Mouse (Mus musculus) G1E (cell line): ENCODE measurements around the gene Il2rb.

Experiments
- CTCF ChIP-seq: IDR thresholded peaks from 2 replicates; pipeline ENCODE4 v1.5.1; 2012; ENCODE audit warnings: low read depth, low read length, inconsistent platforms, mixed read lengths
- GATA1 ChIP-seq: IDR thresholded peaks from 2 replicates; pipeline ENCODE4 v1.6.1; 2012; ENCODE audit warnings: borderline replicate concordance, low read length, inconsistent platforms, mixed read lengths
- GATA2 ChIP-seq: IDR thresholded peaks from 2 replicates; pipeline ENCODE4 v1.6.1; 2012; ENCODE audit warnings: low read depth, low read length, inconsistent platforms, borderline replicate concordance
- POLR2AphosphoS5 ChIP-seq: IDR thresholded peaks from 2 replicates; pipeline ENCODE4 v1.6.1; 2012; ENCODE audit warnings: low read depth, low read length, inconsistent platforms; ENCODE audit not compliant: insufficient replicate concordance
- TAL1 ChIP-seq: conservative IDR thresholded peaks from 2 replicates; pipeline ENCODE4 v1.6.1; 2012; ENCODE audit warnings: low read depth, low read length, inconsistent platforms, mixed read lengths

DNA sequence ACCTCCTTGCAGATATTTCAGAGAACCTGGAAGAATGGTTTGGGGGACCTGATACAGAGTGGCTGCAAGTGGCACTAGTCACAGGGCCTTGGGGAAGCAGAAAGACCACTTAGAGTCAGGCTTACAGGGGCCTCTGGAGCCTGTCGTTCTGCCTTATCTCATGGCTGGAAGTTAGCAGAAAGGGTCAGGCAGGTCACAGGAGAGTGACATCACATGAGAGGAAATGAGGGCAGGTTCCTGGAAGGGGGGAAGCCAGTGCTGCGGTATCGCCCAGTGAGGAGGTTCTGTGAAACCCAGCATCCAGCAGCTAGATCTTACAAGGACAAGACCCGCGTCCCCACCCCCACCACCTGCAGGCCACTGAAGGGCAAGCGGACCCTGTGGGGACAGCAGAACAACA is 45.9 kb downstream of the Il2rb start:
- TF ChIP-seq CTCF (no peak), TAL1 (no peak), GATA1 (no peak), POLR2AphosphoS5 (no peak), GATA2 (no peak)
